Mouse (Mus musculus): Measurements from ENCODE around the gene Tmem116. TPM values are rescaled to one million over a fixed set of nuclear protein-coding genes. Genes with fewer than 3 reads are reported as not detected.

Tmem116 gene
- polyA plus RNA-seq, 1 experiment = 6.6 TPM

- no peak for DNase-seq (ENCODE audit: low read depth, low spot score)
- 76% methylated on average over 8 of the region's 8 CpGs for WGBS
Measured at GRCm38 (mm10) chr5:121526961-121527360, 75.3 kb downstream of the Tmem116 start.

- 96% methylated on average over 5 of the region's 5 CpGs for WGBS
- DNase-seq (ENCODE audit: low read depth, low spot score) = no peak
Measured at GRCm38 (mm10) chr5:121534521-121534920, 82.8 kb downstream of the Tmem116 start.

- whole genome bisulfite sequencing = 81% methylated on average over 3 of the region's 3 CpGs
- DNase-seq (ENCODE audit: low read depth, low spot score) = no peak
Measured at GRCm38 (mm10) chr5:121535116-121535515, 83.4 kb downstream of the Tmem116 start.

GRCm38 (mm10) chr5:121536921-121537555, 85.3 kb downstream of the Tmem116 start:
- WGBS = 74% methylated on average over 7 of the region's 7 CpGs
- DNase-seq (ENCODE audit: low read depth, low spot score) = no peak

- no peak for DNase-seq (ENCODE audit: low read depth, low spot score)
- 90% methylated on average over 2 of the region's 2 CpGs for WGBS
Measured at GRCm38 (mm10) chr5:121537588-121537987, 85.9 kb downstream of the Tmem116 start.

- WGBS = 74% methylated on average over 5 of the region's 5 CpGs
- DNase-seq (ENCODE audit: low read depth, low spot score) = no peak
Measured at GRCm38 (mm10) chr5:121540066-121540465, 88.4 kb downstream of the Tmem116 start.

- no peak for DNase-seq (ENCODE audit: low read depth, low spot score)
- WGBS = 60% methylated on average over 7 of the region's 7 CpGs
Measured at GRCm38 (mm10) chr5:121541235-121541634, 89.5 kb downstream of the Tmem116 start.

- 70% methylated on average over 3 of the region's 3 CpGs for WGBS
- DNase-seq (ENCODE audit: low read depth, low spot score) = no peak
Measured at GRCm38 (mm10) chr5:121543370-121543769, 91.7 kb downstream of the Tmem116 start.

- no peak for DNase-seq (ENCODE audit: low read depth, low spot score)
- under 1% methylated on average over 93 of the region's 97 CpGs for WGBS
Measured at GRCm38 (mm10) chr5:121544910-121545792, 93.5 kb downstream of the Tmem116 start, which contains the start of the genes Adam1a and Gm42878. Gene Adam1a, minus strand, starts transcription at chr5:121545482. Gene Gm42878, minus strand, starts transcription at chr5:121545482.

- peak; percentile 71 for DNase-seq (ENCODE audit: low read depth, low spot score)
- WGBS = 1% methylated on average over 55 of the region's 55 CpGs
Measured at GRCm38 (mm10) chr5:121545793-121546529, 94.3 kb downstream of the Tmem116 start, which contains the start of gene Mapkapk5. Gene Mapkapk5, minus strand, starts transcription at chr5:121545905.

GRCm38 (mm10) chr5:121546530-121546895, 94.8 kb downstream of the Tmem116 start:
- 9% methylated on average over 6 of the region's 6 CpGs for WGBS
- no peak for DNase-seq (ENCODE audit: low read depth, low spot score)

- WGBS = 89% methylated on average over 3 of the region's 3 CpGs
- no peak for DNase-seq (ENCODE audit: low read depth, low spot score)
Measured at GRCm38 (mm10) chr5:121547084-121547483, 95.4 kb downstream of the Tmem116 start.

- 85% methylated on average over 7 of the region's 7 CpGs for WGBS
- DNase-seq (ENCODE audit: low read depth, low spot score) = no peak
Measured at GRCm38 (mm10) chr5:121549196-121549595, 97.5 kb downstream of the Tmem116 start.

- no peak for DNase-seq (ENCODE audit: low read depth, low spot score)
- WGBS = 68% methylated on average over 3 of the region's 3 CpGs
Measured at GRCm38 (mm10) chr5:121562436-121562835, 110.7 kb downstream of the Tmem116 start.

- DNase-seq (ENCODE audit: low read depth, low spot score) = no peak
- WGBS = 4% methylated on average over 11 of the region's 11 CpGs
Measured at GRCm38 (mm10) chr5:121564468-121564895, 112.8 kb downstream of the Tmem116 start.

- WGBS = 48% methylated on average over 16 of the region's 16 CpGs
- DNase-seq (ENCODE audit: low read depth, low spot score) = no peak
Measured at GRCm38 (mm10) chr5:121566035-121566681, 114.5 kb downstream of the Tmem116 start.

- 83% methylated on average over 9 of the region's 9 CpGs for WGBS
- no peak for DNase-seq (ENCODE audit: low read depth, low spot score)
Measured at GRCm38 (mm10) chr5:121569881-121570420, 118.3 kb downstream of the Tmem116 start.

- DNase-seq (ENCODE audit: low read depth, low spot score) = no peak
- 67% methylated on average over 1 of the region's 1 CpGs for WGBS
Measured at GRCm38 (mm10) chr5:121570787-121571186, 119.1 kb downstream of the Tmem116 start.

Data from large intestine, adult 2 months (tissue).